Mouse (Mus musculus): ENCODE measurements around the gene Gimap1.

GRCm38 (mm10) chr6:48697555-48697930 is 41.3 kb upstream of the Gimap1 start:
- no peak for TF ChIP-seq TCF3 (IDR thresholded peaks at IDR 0.05; ENCODE audit: insufficient read length, low read depth)
- no peak for TF ChIP-seq E2F4 (IDR thresholded peaks at IDR 0.05; ENCODE audit: insufficient read depth)
